Mouse (Mus musculus) cerebellum, adult 18-20 months (tissue): Measurements from ENCODE around the gene Gbe1.

Source experiments
- DNase-seq, 2 experiments: peaks; one replicate each; pipeline ENCODE4 v3.0.0; 2021

The Gbe1 gene

DNA sequence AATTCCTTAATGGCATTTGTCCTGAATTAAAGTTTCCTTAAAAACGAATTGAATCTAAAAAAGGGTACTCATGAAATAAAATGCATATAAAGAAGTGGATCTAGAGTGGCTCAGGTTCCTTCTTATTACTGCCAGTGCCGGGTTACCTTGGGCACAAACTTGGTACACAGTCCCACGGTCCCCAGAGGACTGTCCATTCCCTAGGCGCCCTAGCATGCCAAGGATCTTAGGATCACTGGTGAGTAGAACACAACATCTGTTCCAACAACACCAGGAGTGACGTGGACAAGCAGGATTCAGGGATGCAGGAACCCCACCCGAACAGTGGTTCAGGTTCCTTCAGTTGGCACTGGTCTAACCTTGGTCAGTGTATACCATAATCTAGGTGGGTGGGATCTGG lies 44.6 kb downstream of the Gbe1 start:
- DNase-seq, result no peak

GRCm38 (mm10) chr16:70365229-70365628 lies 51.5 kb downstream of the Gbe1 start:
- DNase-seq, result no peak

GRCm38 (mm10) chr16:70381045-70381444 lies 67.3 kb downstream of the Gbe1 start:
- DNase-seq, result no peak

GRCm38 (mm10) chr16:70385494-70385893 lies 71.7 kb downstream of the Gbe1 start:
- DNase-seq, result no peak

- DNase-seq, result no peak
Measured at GRCm38 (mm10) chr16:70387385-70387784, 73.6 kb downstream of the Gbe1 start.

DNA sequence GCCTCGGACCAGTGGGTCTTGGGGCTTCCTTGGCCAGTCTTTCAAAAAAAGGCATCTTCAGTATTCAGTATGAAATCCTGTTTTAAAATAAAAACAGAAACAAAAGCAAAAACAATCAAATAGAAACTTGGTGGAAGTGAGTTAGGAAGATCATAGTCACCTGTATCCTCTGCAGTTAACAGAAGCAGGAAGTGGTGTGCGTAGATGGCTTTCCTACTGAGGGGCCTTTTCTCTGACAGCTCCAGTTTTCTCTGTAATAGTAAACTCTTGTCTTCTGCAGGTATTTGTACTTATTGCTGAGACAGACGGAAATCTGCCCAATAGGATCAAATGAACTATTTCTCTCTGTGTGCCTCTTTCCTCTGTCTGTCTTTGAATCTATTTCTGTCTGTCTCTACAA lies 81.5 kb downstream of the Gbe1 start:
- no peak for DNase-seq

GRCm38 (mm10) chr16:70407780-70408179 lies 94.0 kb downstream of the Gbe1 start:
- DNase-seq, result no peak

DNA sequence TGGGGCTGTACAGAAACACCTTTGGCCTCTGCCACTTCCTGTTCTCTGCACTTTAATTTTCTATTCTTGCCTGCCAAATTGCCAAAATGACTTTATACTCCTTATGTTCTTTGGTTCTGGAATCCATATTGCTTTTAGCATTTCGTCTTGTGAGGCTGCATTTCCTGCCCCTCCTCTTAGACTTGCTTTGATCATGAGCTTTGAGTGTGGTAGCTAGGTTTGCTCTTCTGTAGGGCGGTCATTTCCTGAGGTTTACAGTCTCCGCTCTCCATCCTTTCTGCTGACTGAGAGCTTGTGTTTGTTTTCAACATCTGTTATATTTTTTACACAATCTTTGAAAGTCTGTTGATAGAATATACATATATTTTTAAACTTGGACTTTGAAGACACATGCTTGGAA lies 107.3 kb downstream of the Gbe1 start:
- DNase-seq, result no peak

DNA sequence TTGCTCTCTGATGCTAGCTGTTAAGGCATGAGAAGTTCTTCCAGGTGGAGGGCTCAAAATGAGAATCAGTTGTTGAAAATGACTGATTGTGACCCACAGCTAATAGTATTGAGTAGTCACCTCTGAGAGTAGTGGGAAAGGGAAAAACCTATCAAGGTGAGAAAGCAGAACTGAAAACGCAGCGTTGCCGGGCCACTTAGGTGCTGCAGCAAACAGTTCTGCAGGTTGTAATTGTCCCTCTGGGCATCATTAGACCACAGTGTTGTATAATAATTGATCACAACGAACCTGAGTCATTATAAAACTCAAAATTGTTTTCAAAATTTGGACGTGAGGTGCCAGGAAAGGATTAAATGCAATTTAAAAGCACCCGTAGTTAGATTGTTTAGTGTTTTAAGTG lies 135.8 kb downstream of the Gbe1 start:
- DNase-seq, result no peak

- no peak for DNase-seq
Measured at GRCm38 (mm10) chr16:70475583-70475982, 161.8 kb downstream of the Gbe1 start.

GRCm38 (mm10) chr16:70476161-70476560 lies 162.4 kb downstream of the Gbe1 start:
- no peak for DNase-seq

DNA sequence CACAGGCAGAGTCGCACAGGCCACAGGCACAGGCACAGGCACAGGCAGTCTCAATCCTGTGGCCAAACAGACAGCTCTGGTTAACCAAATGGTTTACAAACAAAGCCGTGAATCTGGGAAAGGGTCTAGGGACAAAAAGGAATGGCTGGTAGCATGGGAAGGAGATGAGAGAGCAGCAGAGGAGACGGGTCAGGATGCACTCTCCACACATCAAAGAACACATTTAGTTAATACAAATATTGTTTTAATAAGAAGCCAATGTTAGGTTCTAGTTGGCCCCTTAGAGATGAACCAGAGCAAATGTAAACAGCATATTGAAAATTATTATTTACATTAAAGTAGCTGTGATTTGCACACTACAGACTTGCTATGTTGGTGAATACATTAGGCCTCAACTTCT lies 166.7 kb downstream of the Gbe1 start:
- no peak for DNase-seq

DNA sequence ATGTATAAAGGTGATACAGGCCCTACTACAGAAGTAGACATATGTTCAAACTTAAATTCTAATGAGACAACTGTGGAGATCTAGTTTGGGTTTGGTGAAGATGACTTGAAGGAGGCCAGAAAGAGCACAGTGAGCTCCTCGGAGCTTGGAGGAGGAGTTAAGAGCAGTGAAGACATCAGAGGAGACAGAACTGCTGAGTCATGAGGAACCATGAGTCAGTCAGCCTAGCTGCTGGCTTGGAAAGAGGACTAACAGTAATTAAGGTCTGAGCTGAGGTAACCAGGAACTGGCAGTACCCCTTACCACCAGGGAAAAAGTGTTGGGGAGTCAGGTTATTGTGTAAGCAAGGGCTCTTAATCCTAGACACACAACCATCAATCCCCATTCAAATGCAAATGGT lies 192.7 kb downstream of the Gbe1 start:
- no peak for DNase-seq

GRCm38 (mm10) chr16:70510938-70511337 lies 197.2 kb downstream of the Gbe1 start:
- no peak for DNase-seq

- DNase-seq, result no peak
Measured at GRCm38 (mm10) chr16:70522861-70523260, 209.1 kb downstream of the Gbe1 start.

GRCm38 (mm10) chr16:70523566-70523965 lies 209.8 kb downstream of the Gbe1 start:
- no peak for DNase-seq

- DNase-seq, result no peak
Measured at GRCm38 (mm10) chr16:70524273-70524672, 210.5 kb downstream of the Gbe1 start.

DNA sequence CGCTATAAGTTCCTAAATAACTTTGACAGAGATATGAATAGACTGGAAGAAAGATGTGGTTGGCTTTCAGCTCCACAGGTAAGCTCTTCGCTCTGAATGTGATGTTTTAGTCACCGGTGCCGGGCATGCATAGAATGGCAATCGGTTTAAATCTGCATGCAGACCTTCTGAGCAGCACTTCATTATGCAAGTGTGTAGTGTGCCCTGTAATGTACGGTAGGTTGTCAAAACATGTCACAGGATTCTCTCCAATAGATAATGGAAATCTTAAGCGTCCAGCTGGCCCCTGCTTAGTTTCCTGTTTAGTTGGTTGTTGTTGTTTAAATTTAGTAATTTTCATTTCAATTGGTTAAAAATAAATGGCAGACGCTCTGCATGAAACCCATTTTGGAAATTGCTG lies 213.5 kb downstream of the Gbe1 start:
- no peak for DNase-seq

DNA sequence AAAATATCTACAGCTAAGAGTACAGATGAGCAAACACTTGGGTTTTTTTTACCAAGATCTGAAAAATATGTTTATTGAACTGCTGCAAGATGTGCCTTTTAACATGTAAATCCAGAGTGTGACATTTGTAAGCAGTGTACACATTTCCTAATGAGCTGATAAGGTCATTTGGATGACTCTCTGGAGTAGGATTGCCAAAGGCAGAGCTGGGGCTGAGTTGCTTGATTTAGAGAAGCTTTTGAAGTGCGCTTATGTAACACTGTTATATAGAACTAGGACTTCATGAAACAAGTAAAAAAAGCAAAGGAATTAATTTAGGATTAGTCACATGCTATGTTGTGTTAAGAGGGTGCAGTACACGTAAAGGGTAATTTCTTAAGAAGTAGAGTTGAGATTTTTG lies 221.5 kb downstream of the Gbe1 start:
- DNase-seq, result no peak

- DNase-seq, result no peak
Measured at GRCm38 (mm10) chr16:70550835-70551234, 237.1 kb downstream of the Gbe1 start.

GRCm38 (mm10) chr16:70561635-70562348 lies 248.0 kb downstream of the Gbe1 start:
- no peak for DNase-seq

- no peak for DNase-seq
Measured at GRCm38 (mm10) chr16:70562574-70562973, 248.8 kb downstream of the Gbe1 start.

- DNase-seq, result no peak
Measured at GRCm38 (mm10) chr16:70563456-70563855, 249.7 kb downstream of the Gbe1 start.

DNA sequence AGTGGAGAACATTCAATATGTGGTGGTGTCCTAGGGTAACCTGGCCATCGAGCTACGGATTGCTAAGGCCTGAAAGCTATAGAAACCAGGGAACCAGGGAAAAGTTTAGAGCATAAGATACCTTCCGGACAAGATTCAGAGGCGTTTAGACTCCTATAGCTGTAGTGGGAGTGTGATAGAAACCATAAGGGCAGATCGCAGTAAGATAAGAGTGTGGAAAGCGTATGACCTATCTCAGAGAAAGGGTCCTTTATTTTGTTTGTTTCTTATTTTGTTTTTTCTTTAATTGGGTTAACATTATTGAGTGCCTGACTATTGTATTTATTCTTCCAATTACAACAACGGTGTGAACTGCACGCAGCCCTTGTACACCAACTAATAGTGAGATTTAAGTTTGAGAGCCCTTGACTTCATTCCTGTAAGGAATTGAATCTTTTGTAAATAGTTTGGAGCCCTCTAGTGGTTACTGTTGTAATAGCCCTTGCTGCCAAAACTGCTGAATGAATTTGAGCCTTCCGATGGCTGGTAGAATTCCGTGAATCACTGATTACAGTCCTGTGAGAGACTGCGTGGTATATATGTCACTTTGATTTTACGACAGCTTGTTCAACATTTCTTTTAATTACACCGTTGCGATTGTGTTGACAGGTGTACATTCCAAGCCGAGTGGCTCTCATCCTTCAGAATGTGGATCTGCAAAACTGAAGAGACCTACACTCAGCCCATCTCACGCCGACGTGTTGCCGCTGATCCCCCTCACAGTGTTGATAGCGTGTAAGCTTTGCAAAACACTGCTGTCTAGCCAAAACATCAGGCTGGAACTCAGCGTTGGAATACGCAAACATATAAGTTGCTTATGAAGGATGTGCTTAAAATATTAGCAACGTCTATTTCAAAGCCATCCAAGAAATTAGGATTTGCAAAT lies 254.9 kb downstream of the Gbe1 start:
- peak; percentile 15 to 36 for DNase-seq
